Mouse (Mus musculus): ENCODE results near the gene Epop. TPM values are rescaled to one million over a fixed set of nuclear protein-coding genes. Genes with fewer than 3 reads are reported as not detected.
A peak's percentile ranks its signal among the peaks of the same experiment; 100 is the strongest.

Gene Epop
- polyA plus RNA-seq, 1 experiment from 2014 or later: 9.0 TPM

GRCm38 (mm10) chr11:97626431-97626830, 3.1 kb downstream of the Epop start:
- Histone ChIP-seq H3K36me3 (replicated peaks; ENCODE audit: control insufficient read depth, insufficient read depth, low read depth, low read length) (no peaks in the 10 kb centered on the region), H3K9ac (replicated peaks; ENCODE audit: low read length) (no peak overlapping the region), H3K27me3 (ENCODE audit: control insufficient read depth, insufficient read depth, low read length) (peaks cover 39% of the 10 kb centered on the region), H3K4me1 (ENCODE audit: control insufficient read depth, insufficient read depth, low read length) (peaks cover 19% of the 10 kb centered on the region), H3K9me3 (replicated peaks; ENCODE audit: control insufficient read depth, low read length) (no peaks in the 10 kb centered on the region), H3K4me3 (ENCODE audit: low read depth, low read length) (no peak overlapping the region), H3K27ac (replicated peaks; ENCODE audit: low read depth, low read length) (no peak overlapping the region), H3K4me2 (ENCODE audit: low read depth, low read length) (no peak overlapping the region)
- WGBS: 5% methylated on average over 13 of the region's 13 CpGs
- DNase-seq (ENCODE audit: low spot score) (no peak), ATAC-seq (replicated peaks; ENCODE audit: insufficient number of reproducible peaks, low FRiP score, low TSS enrichment, low read depth) (no peak)

GRCm38 (mm10) chr11:97625551-97625950, 4.0 kb downstream of the Epop start:
- H3K27ac ChIP-seq (replicated peaks; ENCODE audit: low read depth, low read length): no peak overlapping the region
- no peak for ATAC-seq (replicated peaks; ENCODE audit: insufficient number of reproducible peaks, low FRiP score, low TSS enrichment, low read depth)
- peaks cover 32% of the 10 kb centered on the region for H3K27me3 ChIP-seq (ENCODE audit: control insufficient read depth, insufficient read depth, low read length)
- H3K4me3 ChIP-seq (ENCODE audit: low read depth, low read length): no peak overlapping the region
- WGBS: 64% methylated on average over 5 of the region's 5 CpGs
- H3K4me2 ChIP-seq (ENCODE audit: low read depth, low read length): no peak overlapping the region
- peaks cover 19% of the 10 kb centered on the region for H3K4me1 ChIP-seq (ENCODE audit: control insufficient read depth, insufficient read depth, low read length)
- no peaks in the 10 kb centered on the region for H3K36me3 ChIP-seq (replicated peaks; ENCODE audit: control insufficient read depth, insufficient read depth, low read depth, low read length)
- H3K9me3 ChIP-seq (replicated peaks; ENCODE audit: control insufficient read depth, low read length): no peaks in the 10 kb centered on the region
- no peak for DNase-seq (ENCODE audit: low spot score)
- H3K9ac ChIP-seq (replicated peaks; ENCODE audit: low read length): no peak overlapping the region

- Histone ChIP-seq H3K9ac (replicated peaks; ENCODE audit: low read length) (no peak overlapping the region), H3K27me3 (ENCODE audit: control insufficient read depth, insufficient read depth, low read length) (peaks cover 15% of the 10 kb centered on the region)
- DNase-seq (ENCODE audit: low spot score): no peak
Measured at GRCm38 (mm10) chr11:97623166-97623565, 6.3 kb downstream of the Epop start.

GRCm38 (mm10) chr11:97622440-97622839, 7.1 kb downstream of the Epop start:
- Histone ChIP-seq H3K4me1 (ENCODE audit: control insufficient read depth, insufficient read depth, low read length) (peaks cover 8% of the 10 kb centered on the region), H3K4me2 (ENCODE audit: low read depth, low read length) (no peak overlapping the region), H3K27me3 (ENCODE audit: control insufficient read depth, insufficient read depth, low read length) (peaks cover 7% of the 10 kb centered on the region), H3K4me3 (ENCODE audit: low read depth, low read length) (no peak overlapping the region), H3K9ac (replicated peaks; ENCODE audit: low read length) (no peak overlapping the region), H3K27ac (replicated peaks; ENCODE audit: low read depth, low read length) (no peak overlapping the region), H3K36me3 (replicated peaks; ENCODE audit: control insufficient read depth, insufficient read depth, low read depth, low read length) (no peaks in the 10 kb centered on the region), H3K9me3 (replicated peaks; ENCODE audit: control insufficient read depth, low read length) (no peaks in the 10 kb centered on the region)
- ATAC-seq (replicated peaks; ENCODE audit: insufficient number of reproducible peaks, low FRiP score, low TSS enrichment, low read depth): no peak
- 2% methylated on average over 6 of the region's 6 CpGs for WGBS
- DNase-seq (ENCODE audit: low spot score): peak; percentile 85

More at GRCm38 (mm10) chr11:97623166-97623565, 6.3 kb downstream of the Epop start:
- Histone ChIP-seq H3K4me1 (ENCODE audit: control insufficient read depth, insufficient read depth, low read length) (peaks cover 14% of the 10 kb centered on the region), H3K36me3 (replicated peaks; ENCODE audit: control insufficient read depth, insufficient read depth, low read depth, low read length) (no peaks in the 10 kb centered on the region), H3K27ac (replicated peaks; ENCODE audit: low read depth, low read length) (no peak overlapping the region), H3K4me3 (ENCODE audit: low read depth, low read length) (no peak overlapping the region), H3K9me3 (replicated peaks; ENCODE audit: control insufficient read depth, low read length) (no peaks in the 10 kb centered on the region), H3K4me2 (ENCODE audit: low read depth, low read length) (no peak overlapping the region)
- WGBS: 58% methylated on average over 9 of the region's 9 CpGs
- ATAC-seq (replicated peaks; ENCODE audit: insufficient number of reproducible peaks, low FRiP score, low TSS enrichment, low read depth): no peak

- ATAC-seq (replicated peaks; ENCODE audit: insufficient number of reproducible peaks, low FRiP score, low TSS enrichment, low read depth) (no peak), DNase-seq (ENCODE audit: low spot score) (peak; percentile 33)
- Histone ChIP-seq H3K4me1 (ENCODE audit: control insufficient read depth, insufficient read depth, low read length) (no peaks in the 10 kb centered on the region), H3K27me3 (ENCODE audit: control insufficient read depth, insufficient read depth, low read length) (no peaks in the 10 kb centered on the region), H3K9ac (replicated peaks; ENCODE audit: low read length) (no peak overlapping the region), H3K4me2 (ENCODE audit: low read depth, low read length) (no peak overlapping the region), H3K9me3 (replicated peaks; ENCODE audit: control insufficient read depth, low read length) (no peaks in the 10 kb centered on the region), H3K36me3 (replicated peaks; ENCODE audit: control insufficient read depth, insufficient read depth, low read depth, low read length) (no peaks in the 10 kb centered on the region), H3K4me3 (ENCODE audit: low read depth, low read length) (no peak overlapping the region), H3K27ac (replicated peaks; ENCODE audit: low read depth, low read length) (no peak overlapping the region)
- WGBS: 49% methylated on average over 5 of the region's 5 CpGs
Measured at GRCm38 (mm10) chr11:97619391-97619795, 10.1 kb downstream of the Epop start.

- no peak for ATAC-seq (replicated peaks; ENCODE audit: insufficient number of reproducible peaks, low FRiP score, low TSS enrichment, low read depth)
- Histone ChIP-seq H3K4me2 (ENCODE audit: low read depth, low read length) (no peak overlapping the region), H3K9ac (replicated peaks; ENCODE audit: low read length) (no peak overlapping the region), H3K27ac (replicated peaks; ENCODE audit: low read depth, low read length) (no peak overlapping the region), H3K27me3 (ENCODE audit: control insufficient read depth, insufficient read depth, low read length) (no peaks in the 10 kb centered on the region), H3K36me3 (replicated peaks; ENCODE audit: control insufficient read depth, insufficient read depth, low read depth, low read length) (no peaks in the 10 kb centered on the region), H3K9me3 (replicated peaks; ENCODE audit: control insufficient read depth, low read length) (no peaks in the 10 kb centered on the region), H3K4me1 (ENCODE audit: control insufficient read depth, insufficient read depth, low read length) (no peaks in the 10 kb centered on the region), H3K4me3 (ENCODE audit: low read depth, low read length) (no peak overlapping the region)
- no peak for DNase-seq (ENCODE audit: low spot score)
- 47% methylated on average over 11 of the region's 11 CpGs for WGBS
Measured at GRCm38 (mm10) chr11:97618368-97618767, 11.1 kb downstream of the Epop start.

GRCm38 (mm10) chr11:97615276-97615675, 14.2 kb downstream of the Epop start:
- no peak overlapping the region for H3K4me2 ChIP-seq (ENCODE audit: low read depth, low read length)
- H3K4me3 ChIP-seq (ENCODE audit: low read depth, low read length): no peak overlapping the region
- H3K27me3 ChIP-seq (ENCODE audit: control insufficient read depth, insufficient read depth, low read length): no peaks in the 10 kb centered on the region
- no peaks in the 10 kb centered on the region for H3K4me1 ChIP-seq (ENCODE audit: control insufficient read depth, insufficient read depth, low read length)
- ATAC-seq (replicated peaks; ENCODE audit: insufficient number of reproducible peaks, low FRiP score, low TSS enrichment, low read depth) (no peak), DNase-seq (ENCODE audit: low spot score) (no peak)
- H3K9ac ChIP-seq (replicated peaks; ENCODE audit: low read length): no peak overlapping the region
- no peaks in the 10 kb centered on the region for H3K9me3 ChIP-seq (replicated peaks; ENCODE audit: control insufficient read depth, low read length)
- WGBS: 79% methylated on average over 4 of the region's 4 CpGs
- H3K27ac ChIP-seq (replicated peaks; ENCODE audit: low read depth, low read length): no peak overlapping the region
- H3K36me3 ChIP-seq (replicated peaks; ENCODE audit: control insufficient read depth, insufficient read depth, low read depth, low read length): no peaks in the 10 kb centered on the region

GRCm38 (mm10) chr11:97611076-97611475, 18.4 kb downstream of the Epop start:
- Histone ChIP-seq H3K4me3 (ENCODE audit: low read depth, low read length) (no peak overlapping the region), H3K9ac (replicated peaks; ENCODE audit: low read length) (no peak overlapping the region), H3K9me3 (replicated peaks; ENCODE audit: control insufficient read depth, low read length) (no peaks in the 10 kb centered on the region), H3K27me3 (ENCODE audit: control insufficient read depth, insufficient read depth, low read length) (no peaks in the 10 kb centered on the region), H3K4me2 (ENCODE audit: low read depth, low read length) (no peak overlapping the region), H3K4me1 (ENCODE audit: control insufficient read depth, insufficient read depth, low read length) (no peaks in the 10 kb centered on the region), H3K27ac (replicated peaks; ENCODE audit: low read depth, low read length) (no peak overlapping the region), H3K36me3 (replicated peaks; ENCODE audit: control insufficient read depth, insufficient read depth, low read depth, low read length) (no peaks in the 10 kb centered on the region)
- ATAC-seq (replicated peaks; ENCODE audit: insufficient number of reproducible peaks, low FRiP score, low TSS enrichment, low read depth) (no peak), DNase-seq (ENCODE audit: low spot score) (no peak)
- WGBS: 76% methylated on average over 8 of the region's 8 CpGs

All from embryonic facial prominence, embryonic 11.5 days (tissue).